In genomic region chr2:11363061-11363464, GRCm38 (mm10) we compare ENCODE assay signal across 17 mouse cellular contexts.
A peak's percentile ranks its signal among the peaks of the same experiment; 100 is the strongest.
DNase-seq lines count a peak whose midpoint lies in the region; ATAC-seq and TF ChIP-seq lines count a peak whose summit lies in the region.
"Had no signal": no experiment of that assay in that cellular context is flagged by ENCODE, and none has a peak within 500 bp of the region (broad histone marks: within the 10 kb centered on the region; RNA-seq: fewer than 3 reads in every experiment).

No protein-coding gene starts in this region.

- no peaks in the 10 kb centered on the region for H3K4me1 ChIP-seq in forebrain, embryonic 11.5 days (replicated peaks; ENCODE audit: control insufficient read depth, insufficient read depth, low read length)
- H3K4me1 ChIP-seq in forebrain, embryonic 10.5 days, result no peaks in the 10 kb centered on the region; the same call in 1 of the 2 replicates
- peaks cover 4% of the 10 kb centered on the region; the same call in 1 of the 2 replicates for H3K4me1 ChIP-seq in liver, postnatal 0 days (ENCODE audit: insufficient read depth)
- no peaks in the 10 kb centered on the region for H3K4me1 ChIP-seq in liver, embryonic 11.5 days (replicated peaks; ENCODE audit: control insufficient read depth, insufficient read depth, low read length)
- no peaks in the 10 kb centered on the region; the same call in 1 of the 2 replicates for H3K4me1 ChIP-seq in hindbrain, embryonic 16.5 days (ENCODE audit: control insufficient read depth, insufficient read depth, low read depth, low read length)
- H3K4me1 ChIP-seq: heart, embryonic 10.5 days had no signal

- TF ChIP-seq EP300 in liver, postnatal 0 days (IDR thresholded peaks at IDR 0.05; ENCODE audit: low read depth), result peak; percentile 55

- H3K9ac ChIP-seq in forebrain, embryonic 11.5 days (ENCODE audit: low read length), result no peak overlapping the region
- no peak overlapping the region for H3K9ac ChIP-seq in liver, postnatal 0 days (replicated peaks)
- H3K9ac ChIP-seq in liver, embryonic 11.5 days (ENCODE audit: low read depth, low read length), result no peak overlapping the region
- H3K9ac ChIP-seq in hindbrain, embryonic 16.5 days (ENCODE audit: low read depth, low read length), result no peak overlapping the region

- no peak for DNase-seq in forebrain, embryonic 11.5 days (ENCODE audit: low spot score)
- no peak for DNase-seq in forebrain, embryonic 10.5 days (ENCODE audit: extremely low spot score, low spot score)
- DNase-seq in liver, postnatal 0 days, result no peak
- DNase-seq in liver, embryonic 11.5 days (ENCODE audit: low spot score), result no peak
- peak; percentile 11 for DNase-seq in retina, postnatal 1 day
- DNase-seq in layer of hippocampus, postnatal 36 days, result no peak
- DNase-seq in heart, adult 8-10 months (ENCODE audit: low spot score), result no peak
- DNase-seq: gastrocnemius, postnatal 10 days; heart, postnatal 36 days; lung, adult 18-20 months; lung, postnatal 4 days; spleen, adult 18-20 months; thymus, postnatal 36 days had no signal

- no peaks in the 10 kb centered on the region for H3K27me3 ChIP-seq in forebrain, embryonic 11.5 days (ENCODE audit: control insufficient read depth, insufficient read depth, low read length)
- no peaks in the 10 kb centered on the region for H3K27me3 ChIP-seq in forebrain, embryonic 10.5 days (ENCODE audit: poor library complexity, severe bottlenecking)
- H3K27me3 ChIP-seq in liver, postnatal 0 days (ENCODE audit: insufficient read depth, low read length), result no peaks in the 10 kb centered on the region
- H3K27me3 ChIP-seq in liver, embryonic 11.5 days (replicated peaks; ENCODE audit: control insufficient read depth, insufficient read depth, low read length), result no peaks in the 10 kb centered on the region
- no peaks in the 10 kb centered on the region for H3K27me3 ChIP-seq in hindbrain, embryonic 16.5 days (replicated peaks; ENCODE audit: control insufficient read depth, insufficient read depth, low read length)

- ATAC-seq in forebrain, embryonic 11.5 days (replicated peaks; ENCODE audit: low FRiP score), result 0 out of 2 replicates have a peak, but pooled peaks have one; percentile 44
- peak; percentile 89 for ATAC-seq in liver, postnatal 0 days
- no peak for ATAC-seq in liver, embryonic 11.5 days (replicated peaks; ENCODE audit: low FRiP score)
- peak; percentile 84 for ATAC-seq in hindbrain, embryonic 16.5 days

- H3K27ac ChIP-seq in forebrain, embryonic 11.5 days (ENCODE audit: low read depth, low read length), result no peak overlapping the region
- H3K27ac ChIP-seq in forebrain, embryonic 10.5 days, result no peak overlapping the region
- H3K27ac ChIP-seq in liver, postnatal 0 days (ENCODE audit: low read depth), result peak overlapping the region; percentile 62
- no peak overlapping the region for H3K27ac ChIP-seq in liver, embryonic 11.5 days (ENCODE audit: low read depth, low read length)
- H3K27ac ChIP-seq in hindbrain, embryonic 16.5 days (ENCODE audit: low read depth, low read length), result peak overlapping the region; percentile 30; the same call in 1 of the 2 replicates
- H3K27ac ChIP-seq: embryonic facial prominence, embryonic 10.5 days; heart, embryonic 10.5 days; stomach, postnatal 0 days had no signal

- H3K4me2 ChIP-seq in forebrain, embryonic 11.5 days (ENCODE audit: low read depth, low read length, severe bottlenecking), result no peak overlapping the region
- no peak overlapping the region for H3K4me2 ChIP-seq in liver, postnatal 0 days (ENCODE audit: low read depth, low read length)
- H3K4me2 ChIP-seq in liver, embryonic 11.5 days, result no peak overlapping the region
- no peak overlapping the region for H3K4me2 ChIP-seq in hindbrain, embryonic 16.5 days (ENCODE audit: low read length)

- WGBS in forebrain, embryonic 11.5 days, result 81% methylated on average over 5 of the region's 5 CpGs
- 79% methylated on average over 5 of the region's 5 CpGs for WGBS in forebrain, embryonic 10.5 days
- WGBS in liver, postnatal 0 days (ENCODE audit: insufficient replicate concordance), result 64% methylated on average over 5 of the region's 5 CpGs
- 81% methylated on average over 5 of the region's 5 CpGs for WGBS in liver, embryonic 11.5 days
- WGBS in hindbrain, embryonic 16.5 days, result 52% methylated on average over 5 of the region's 5 CpGs

- H3K36me3 ChIP-seq in forebrain, embryonic 11.5 days (ENCODE audit: control insufficient read depth, insufficient read depth, low read length), result no peaks in the 10 kb centered on the region
- no peaks in the 10 kb centered on the region for H3K36me3 ChIP-seq in forebrain, embryonic 10.5 days (replicated peaks)
- H3K36me3 ChIP-seq in liver, postnatal 0 days (replicated peaks; ENCODE audit: insufficient read depth, low read length), result no peaks in the 10 kb centered on the region
- H3K36me3 ChIP-seq in liver, embryonic 11.5 days (ENCODE audit: control insufficient read depth, insufficient read depth, low read length), result no peaks in the 10 kb centered on the region
- H3K36me3 ChIP-seq in hindbrain, embryonic 16.5 days (ENCODE audit: control insufficient read depth, insufficient read depth, low read length), result no peaks in the 10 kb centered on the region
- H3K36me3 ChIP-seq: embryonic facial prominence, embryonic 10.5 days; heart, embryonic 10.5 days had no signal

- no peak overlapping the region for H3K4me3 ChIP-seq in forebrain, embryonic 11.5 days (ENCODE audit: low read depth, low read length)
- no peak overlapping the region for H3K4me3 ChIP-seq in forebrain, embryonic 10.5 days
- no peak overlapping the region for H3K4me3 ChIP-seq in liver, postnatal 0 days (ENCODE audit: low read depth, low read length)
- no peak overlapping the region for H3K4me3 ChIP-seq in liver, embryonic 11.5 days (ENCODE audit: low read depth, low read length)
- no peak overlapping the region for H3K4me3 ChIP-seq in hindbrain, embryonic 16.5 days (ENCODE audit: low read length)
- H3K4me3 ChIP-seq: embryonic facial prominence, embryonic 10.5 days; heart, embryonic 10.5 days had no signal

- no peaks in the 10 kb centered on the region for H3K9me3 ChIP-seq in forebrain, embryonic 11.5 days (ENCODE audit: control insufficient read depth, low read length)
- H3K9me3 ChIP-seq in forebrain, embryonic 10.5 days, result no peaks in the 10 kb centered on the region
- H3K9me3 ChIP-seq in liver, postnatal 0 days (ENCODE audit: low read length), result no peaks in the 10 kb centered on the region
- H3K9me3 ChIP-seq in liver, embryonic 11.5 days (ENCODE audit: control insufficient read depth, low read length), result no peaks in the 10 kb centered on the region
- H3K9me3 ChIP-seq in hindbrain, embryonic 16.5 days (ENCODE audit: control insufficient read depth, low read length), result no peaks in the 10 kb centered on the region
- H3K9me3 ChIP-seq: embryonic facial prominence, embryonic 10.5 days; heart, embryonic 10.5 days had no signal

- no peak for TF ChIP-seq CTCF in liver, postnatal 0 days (IDR thresholded peaks at IDR 0.05; ENCODE audit: low read depth)

Comparison
In these comparisons a context has a peak if more than half of its experiments do, and no peak if none do; other contexts are left out.
1. H3K27ac ChIP-seq: peak in liver, postnatal 0 days (single experiment) and hindbrain, embryonic 16.5 days (single experiment); none in forebrain, embryonic 11.5 days (single experiment), forebrain, embryonic 10.5 days (single experiment) and liver, embryonic 11.5 days (single experiment).